Mouse (Mus musculus) retina, postnatal 1 day (tissue): ENCODE results near the gene Gm8871.
"Not testable (repeated sequence)": the region's sequence is repeated elsewhere in the genome, so short reads cannot be mapped to it uniquely, and the experiment has no call there.

Source experiments
- DNase-seq: peaks from one replicate; pipeline ENCODE4 v3.0.0-alpha.2; 2012

Gene Gm8871

DNA sequence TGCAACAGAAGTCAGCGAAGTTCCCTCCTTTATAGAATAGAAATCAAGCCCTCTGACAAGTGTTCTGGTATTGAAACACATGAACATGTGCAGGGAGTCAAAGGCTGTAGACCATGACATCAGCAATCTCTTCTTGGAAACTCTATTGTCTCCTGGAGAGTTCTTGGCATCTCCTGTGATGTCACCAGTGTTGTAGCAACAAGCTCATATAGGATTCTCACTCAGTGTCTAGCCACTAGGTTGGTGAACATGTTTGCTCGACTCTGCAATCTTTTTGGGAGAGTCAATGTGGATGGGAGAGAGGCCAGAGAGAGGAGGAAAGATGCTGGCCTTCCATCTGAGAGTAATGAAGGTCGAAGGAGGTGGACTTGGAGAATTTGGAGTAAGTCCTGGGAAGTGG is at the start of gene Gm8871, which contains the start of gene Gm8857:
TSS of gene Gm8871 (plus strand) at position 301 of the 400 bp plus-strand sequence.
TSS of gene Gm8857 (plus strand) at position 303 of the 400 bp plus-strand sequence.
- not testable (repeated sequence) for DNase-seq

- not testable (repeated sequence) for DNase-seq
Observed at GRCm38 (mm10) chr5:10953512-10953911, 5.9 kb downstream of the Gm8871 start.

GRCm38 (mm10) chr5:10958057-10958456 is 10.5 kb downstream of the Gm8871 start:
- DNase-seq = not testable (repeated sequence)
